Mouse (Mus musculus) lung, postnatal 0 days (tissue): Measurements from ENCODE around the gene Tespa1. TPM values are rescaled to one million over a fixed set of nuclear protein-coding genes. Genes with fewer than 3 reads are reported as not detected.
A peak's percentile ranks its signal among the peaks of the same experiment; 100 is the strongest.
"Not testable (repeated sequence)": the region's sequence is repeated elsewhere in the genome, so short reads cannot be mapped to it uniquely, and the experiment has no call there.

Experiments used
- ATAC-seq: fragments of 200-750 bp; cut with Nextera tagmentation; 2 replicates; pipeline ENCODE4 v1.8.0; 2017; ENCODE audit warnings: moderate library complexity
- DNase-seq: peaks from one replicate; pipeline ENCODE4 v3.0.0-alpha.2; 2016; ENCODE audit warnings: low spot score
- H3K27ac ChIP-seq: fragments of 300-500 bp; sonication (generic); 2 replicates; pipeline ENCODE4 v1.5.1; 2014; ENCODE audit warnings: antibody characterized with exemption, mild to moderate bottlenecking, low read length, mixed read lengths
- H3K27me3 ChIP-seq: fragments of 300-500 bp; sonication (generic); replicated peaks from 2 replicates; pipeline ENCODE4 v1.6.1; 2014; ENCODE audit warnings: low read length, mixed read lengths; ENCODE audit not compliant: insufficient read depth
- H3K36me3 ChIP-seq: fragments of 300-500 bp; sonication (generic); 2 replicates; pipeline ENCODE4 v1.6.1; 2014; ENCODE audit warnings: low read length, mixed read lengths; ENCODE audit not compliant: insufficient read depth
- H3K4me1 ChIP-seq: fragments of 300-500 bp; sonication (generic); 2 replicates; pipeline ENCODE4 v1.6.1; 2014; ENCODE audit warnings: antibody characterized with exemption, low read depth, low read length, mixed read lengths; ENCODE audit not compliant: insufficient read depth
- H3K4me2 ChIP-seq: fragments of 300-500 bp; sonication (generic); replicated peaks from 2 replicates; pipeline ENCODE4 v1.6.1; 2014; ENCODE audit warnings: low read depth, mild to moderate bottlenecking, low read length, moderate library complexity, mixed read lengths
- H3K4me3 ChIP-seq: fragments of 300-500 bp; sonication (generic); 2 replicates; pipeline ENCODE4 v1.5.1; 2014; ENCODE audit warnings: low read depth, low read length
- H3K9ac ChIP-seq: fragments of 300-500 bp; sonication (generic); replicated peaks from 2 replicates; pipeline ENCODE4 v1.6.1; 2014; ENCODE audit warnings: low read depth, mild to moderate bottlenecking
- H3K9me3 ChIP-seq: fragments of 300-500 bp; sonication (generic); 2 replicates; pipeline ENCODE4 v1.6.1; 2016; ENCODE audit warnings: low read length, mixed read lengths
- CTCF ChIP-seq: IDR thresholded peaks from 2 replicates; pipeline ENCODE4 v1.5.1; 2016; ENCODE audit warnings: antibody characterized with exemption, mild to moderate bottlenecking
- EP300 ChIP-seq: IDR thresholded peaks from 2 replicates; pipeline ENCODE4 v1.6.1; 2016; ENCODE audit warnings: antibody characterized with exemption, mild to moderate bottlenecking, control low read depth
- WGBS: fragments of 180-500 bp; shearing (Covaris S2); extraction: QIAGEN DNeasy Blood & Tissue Kit; methylation state at CpG from one replicate; pipeline ENCODE4 v1.1.7; 2014; 5-methylcytosine and 5-hydroxymethylcytosine counted together
- polyA plus RNA-seq: library from polyadenylated mRNA; unstranded; fragments of >200 nt; fragmentation: Nextera tagmentation; extraction: Ambion mirVana; gene quantifications from 2 replicates; pipeline ENCODE4 v1.2.1, GENCODE M21; 2015

Tespa1 gene
- polyA plus RNA-seq, 1 experiment from 2014 or later = 0.68 TPM

DNA sequence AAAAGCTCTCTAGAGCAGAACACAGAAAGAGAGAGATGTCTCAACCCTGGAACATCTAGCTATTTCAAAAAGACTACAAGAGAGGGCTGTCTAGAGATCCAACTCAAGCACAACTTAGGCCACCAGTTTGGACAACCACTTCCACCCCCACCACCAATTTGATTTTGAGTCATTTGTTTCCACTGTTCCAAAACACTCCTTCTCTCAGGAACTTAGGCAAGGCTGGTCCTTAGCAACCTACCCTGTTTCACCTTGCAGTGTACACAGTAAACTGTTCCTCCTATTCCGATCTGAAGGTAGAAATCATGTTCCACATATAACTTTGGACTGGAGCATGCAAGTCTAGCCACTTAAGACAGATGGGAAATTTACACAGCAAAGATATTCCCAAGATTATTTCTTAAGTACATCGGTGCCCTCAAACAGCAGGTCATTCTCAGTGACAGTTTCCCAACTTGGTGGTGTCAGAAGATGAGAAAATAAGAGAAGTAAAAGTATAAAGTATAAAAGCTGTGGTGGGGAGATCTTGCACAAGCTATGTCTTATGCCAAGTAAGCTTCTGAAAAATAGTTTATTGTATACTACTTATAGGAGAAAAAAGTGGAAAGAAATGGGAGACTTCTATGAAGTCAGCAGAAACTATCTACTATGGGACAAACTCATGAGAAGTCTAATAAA lies 47.5 kb downstream of the Tespa1 start:
- Histone ChIP-seq H3K4me3 (no peak overlapping the region), H3K36me3 (no peaks in the 10 kb centered on the region), H3K27me3 (no peaks in the 10 kb centered on the region), H3K9ac (no peak overlapping the region), H3K9me3 (no peaks in the 10 kb centered on the region), H3K4me2 (no peak overlapping the region), H3K4me1 (no peaks in the 10 kb centered on the region), H3K27ac (no peak overlapping the region)
- ATAC-seq (no peak), DNase-seq (no peak)
- WGBS = 65% methylated on average over 2 of the region's 2 CpGs
- no peak for TF ChIP-seq EP300
- TF ChIP-seq CTCF = no peak

DNA sequence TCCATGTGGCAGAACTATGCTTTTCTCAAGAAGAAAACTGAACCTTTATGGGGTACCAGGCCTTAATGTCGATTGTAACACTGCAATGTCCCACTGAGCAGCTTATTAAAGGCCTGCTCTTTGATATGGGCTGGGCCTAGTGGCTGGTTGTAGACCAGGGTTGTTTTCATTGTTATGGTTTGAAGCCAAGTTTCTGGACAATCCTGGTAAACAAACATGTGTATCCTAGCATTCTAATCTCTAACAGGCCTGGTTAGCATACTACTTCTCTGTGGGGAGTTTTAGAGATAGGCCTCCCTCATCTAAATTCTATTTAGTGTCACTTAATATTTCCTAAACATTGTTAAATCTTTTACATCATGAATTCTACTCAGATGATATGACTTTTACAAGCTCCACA lies 49.0 kb downstream of the Tespa1 start:
- no peaks in the 10 kb centered on the region for H3K27me3 ChIP-seq
- 41% methylated on average over 1 of the region's 1 CpGs for WGBS
- no peak for ATAC-seq
- H3K9ac ChIP-seq = no peak overlapping the region
- no peaks in the 10 kb centered on the region for H3K36me3 ChIP-seq
- no peaks in the 10 kb centered on the region for H3K9me3 ChIP-seq
- H3K27ac ChIP-seq = no peak overlapping the region
- DNase-seq = no peak
- no peaks in the 10 kb centered on the region for H3K4me1 ChIP-seq
- no peak overlapping the region for H3K4me3 ChIP-seq
- TF ChIP-seq EP300 (no peak), CTCF (no peak)
- no peak overlapping the region for H3K4me2 ChIP-seq

DNA sequence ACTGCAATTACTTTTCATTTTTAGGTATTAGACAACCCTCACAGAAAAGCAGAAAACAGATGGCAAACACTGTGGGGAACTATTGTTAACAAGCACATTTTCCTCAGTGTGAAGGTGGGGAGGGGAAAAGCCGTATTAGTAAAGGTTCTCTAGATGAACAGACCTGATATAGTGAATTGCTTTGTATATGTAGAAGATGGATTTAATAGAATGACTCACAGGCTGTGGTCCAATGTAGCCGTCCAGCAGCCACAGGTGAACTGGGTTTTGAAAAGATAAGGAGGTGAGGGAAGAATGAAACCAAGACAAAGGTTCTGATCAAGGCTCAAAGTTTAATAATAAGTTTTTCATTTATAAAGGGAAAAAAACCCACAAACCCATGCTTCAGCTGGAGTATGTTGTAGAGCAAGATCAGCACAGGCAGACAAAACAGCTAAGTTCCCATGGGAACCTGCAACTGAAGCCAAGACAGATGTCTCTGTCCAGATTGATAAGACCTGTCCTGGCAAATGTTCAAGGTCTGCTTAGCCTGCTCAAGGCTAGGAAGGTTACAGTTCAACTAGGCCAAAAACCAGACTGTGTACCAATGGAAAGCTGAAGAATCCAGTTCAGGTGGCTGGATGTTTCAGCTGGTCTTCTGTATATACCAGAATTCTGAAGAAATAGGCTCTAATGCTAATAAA lies 50.0 kb downstream of the Tespa1 start:
- H3K4me2 ChIP-seq = no peak overlapping the region

DNA sequence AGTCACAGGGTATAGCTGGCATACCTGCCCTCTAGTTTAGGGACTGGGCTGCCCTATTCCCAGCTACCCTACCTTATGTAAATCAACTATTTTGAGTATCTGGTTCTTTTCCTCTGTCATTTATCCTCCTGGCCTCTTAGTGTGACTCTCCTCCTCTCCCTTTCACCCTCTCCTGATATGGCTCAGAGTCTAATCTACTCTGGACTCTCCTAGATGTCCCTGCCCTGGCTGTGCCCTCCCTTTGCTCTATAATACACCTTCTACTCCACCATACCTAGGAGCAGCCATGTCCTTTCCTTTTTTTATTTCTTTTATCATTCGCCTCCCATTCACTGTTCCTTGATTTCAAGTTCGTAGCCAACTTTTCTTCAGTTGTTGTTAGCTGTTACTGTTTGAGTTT lies 52.5 kb downstream of the Tespa1 start:
- 72% methylated on average over 2 of the region's 2 CpGs for WGBS
- H3K4me2 ChIP-seq = no peak overlapping the region
- H3K27ac ChIP-seq = no peak overlapping the region
- no peak overlapping the region for H3K4me3 ChIP-seq
- H3K9me3 ChIP-seq = no peaks in the 10 kb centered on the region
- ATAC-seq (no peak), DNase-seq (no peak)
- no peak overlapping the region for H3K9ac ChIP-seq
- no peaks in the 10 kb centered on the region for H3K4me1 ChIP-seq
- H3K36me3 ChIP-seq = no peaks in the 10 kb centered on the region
- no peaks in the 10 kb centered on the region for H3K27me3 ChIP-seq
- TF ChIP-seq EP300 = no peak
- no peak for TF ChIP-seq CTCF

More for the DNA sequence above, 50.0 kb downstream of the Tespa1 start:
- H3K27ac ChIP-seq = no peak overlapping the region
- H3K36me3 ChIP-seq = no peaks in the 10 kb centered on the region
- no peaks in the 10 kb centered on the region for H3K4me1 ChIP-seq
- DNase-seq (no peak), ATAC-seq (no peak)
- H3K4me3 ChIP-seq = no peak overlapping the region
- no peaks in the 10 kb centered on the region for H3K9me3 ChIP-seq
- 71% methylated on average over 2 of the region's 2 CpGs for WGBS
- TF ChIP-seq CTCF (no peak), EP300 (no peak)
- no peaks in the 10 kb centered on the region for H3K27me3 ChIP-seq
- no peak overlapping the region for H3K9ac ChIP-seq

DNA sequence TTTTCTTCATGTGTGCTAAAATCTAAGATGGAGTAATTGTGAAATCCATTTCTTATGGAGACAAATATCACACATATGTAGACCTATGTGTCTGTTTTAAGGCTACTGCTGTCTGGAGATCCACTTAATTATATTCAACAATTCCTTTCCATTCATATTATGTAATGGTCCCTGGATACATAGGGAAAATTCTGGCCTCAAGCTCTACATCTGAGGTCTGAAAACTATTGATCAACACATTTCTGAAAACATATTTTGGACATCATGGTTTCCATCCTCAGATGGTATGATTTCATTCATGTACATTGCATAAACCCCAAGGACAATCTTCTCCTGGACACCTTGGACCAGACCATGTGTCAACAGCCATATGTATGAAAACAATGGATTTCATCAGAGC lies 71.6 kb downstream of the Tespa1 start, which contains the start of gene Vmn2r84:
TSS of gene Vmn2r84 (minus strand) at position 101 of the 400 bp plus-strand sequence.
- DNase-seq (no peak), ATAC-seq (no peak)
- Histone ChIP-seq H3K4me1 (no peaks in the 10 kb centered on the region), H3K4me3 (no peak within 1 kb of the TSS), H3K27ac (no peak within 1 kb of the TSS), H3K4me2 (no peak within 1 kb of the TSS), H3K36me3 (no peaks in the 10 kb centered on the region), H3K9ac (no peak within 1 kb of the TSS), H3K9me3 (no peaks in the 10 kb centered on the region), H3K27me3 (no peaks in the 10 kb centered on the region)
- TF ChIP-seq EP300 (no peak), CTCF (no peak)

DNA sequence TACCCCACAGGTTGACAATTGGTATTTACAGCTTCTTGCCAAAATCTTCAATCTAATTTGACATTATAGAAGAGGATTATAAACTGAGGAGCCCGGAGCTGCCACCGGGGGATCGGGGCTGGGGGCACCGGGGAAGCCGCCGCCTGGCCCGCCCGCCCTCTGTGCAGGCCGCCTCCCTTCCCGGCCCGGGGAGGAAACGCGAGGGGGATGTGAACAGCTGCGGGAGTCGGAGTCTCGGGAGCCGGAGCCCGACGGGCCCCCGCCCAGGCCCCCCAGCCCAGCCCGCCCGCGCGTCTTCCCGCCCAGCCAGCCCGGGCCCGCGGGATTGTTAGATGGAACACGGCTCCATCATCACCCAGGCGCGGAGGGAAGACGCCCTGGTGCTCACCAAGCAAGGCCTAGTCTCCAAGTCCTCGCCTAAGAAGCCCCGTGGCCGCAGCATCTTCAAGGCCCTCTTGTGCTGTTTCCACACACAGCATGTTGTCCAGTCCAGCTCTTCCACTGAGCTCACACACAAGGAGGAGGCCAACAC lies 89.6 kb downstream of the Tespa1 start:
- not testable (repeated sequence) for H3K4me1 ChIP-seq, H3K9me3 ChIP-seq, H3K27ac ChIP-seq, H3K9ac ChIP-seq, DNase-seq, H3K27me3 ChIP-seq, H3K36me3 ChIP-seq, H3K4me2 ChIP-seq, H3K4me3 ChIP-seq
- WGBS = 70% methylated on average over 11 of the region's 35 CpGs
- peak; percentile 52 for ATAC-seq

Other genes with a start within 250 kb of the Tespa1 start
- not detected in 2 replicates for gene Olfr823, start 207.5 kb upstream of the Tespa1 start, polyA plus RNA-seq
- gene Olfr824, start 192.9 kb upstream of the Tespa1 start, polyA plus RNA-seq = not detected in 2 replicates
- not detected in 2 replicates for gene Olfr825, start 156.1 kb upstream of the Tespa1 start, polyA plus RNA-seq
- gene Olfr826, start 138.7 kb upstream of the Tespa1 start, polyA plus RNA-seq = not detected in 2 replicates
- not detected in 2 replicates for gene Olfr827, start 108.5 kb upstream of the Tespa1 start, polyA plus RNA-seq
- not detected in 2 replicates for gene Neurod4, start 42.6 kb upstream of the Tespa1 start, polyA plus RNA-seq
- gene Vmn2r84, start 71.5 kb downstream of the Tespa1 start, polyA plus RNA-seq = not detected in 2 replicates
- gene Vmn2r85, start 106.8 kb downstream of the Tespa1 start, polyA plus RNA-seq = not detected in 2 replicates
- gene Vmn2r86, start 133.2 kb downstream of the Tespa1 start, polyA plus RNA-seq = not detected in 2 replicates
- gene Vmn2r87, start 174.5 kb downstream of the Tespa1 start, polyA plus RNA-seq = not detected in 2 replicates